Mouse (Mus musculus) CH12.LX (cell line): ENCODE measurements around the gene Il27. TPM values are rescaled to one million over a fixed set of nuclear protein-coding genes. Genes with fewer than 3 reads are reported as not detected.

Source experiments
- DNase-seq: peaks from one replicate; pipeline ENCODE4 v3.0.0-alpha.2; 2013; ENCODE audit errors: extremely low read depth
- H3K27ac ChIP-seq: 2 replicates; pipeline ENCODE4 v1.5.1; 2012; ENCODE audit warnings: low read depth, mild to moderate bottlenecking, control low read depth, moderate library complexity; ENCODE audit not compliant: insufficient read depth
- H3K27me3 ChIP-seq: replicated peaks from 2 replicates; pipeline ENCODE3; 2012; ENCODE audit warnings: inconsistent platforms
- H3K36me3 ChIP-seq, 2 experiments: replicated peaks in 1 of 2; 2 replicates each; pipeline versions ENCODE3 to v1.6.1; 2012; ENCODE audit warnings: inconsistent platforms in 1 of 2, low read length in 1 of 2, mild to moderate bottlenecking in 1 of 2, mixed read lengths in 1 of 2, moderate library complexity in 1 of 2; ENCODE audit not compliant: control insufficient read depth in 1 of 2, insufficient read depth in 1 of 2
- H3K4me1 ChIP-seq, 2 experiments: 2 replicates each; pipeline ENCODE4 v1.6.1; 2012; ENCODE audit warnings: inconsistent platforms in 1 of 2, moderate library complexity in 1 of 2; ENCODE audit not compliant: insufficient read depth in 2 of 2, control insufficient read depth in 1 of 2
- H3K4me2 ChIP-seq: 2 replicates; pipeline ENCODE4 v1.6.1; 2012; ENCODE audit warnings: low read depth, mild to moderate bottlenecking, control low read depth; ENCODE audit not compliant: poor library complexity, insufficient read depth, severe bottlenecking
- H3K4me3 ChIP-seq, 3 experiments: fragments of 150-350 bp in 1 of 3; sonication (generic) in 1 of 3; replicated peaks in 1 of 3; 2 replicates each; pipeline versions ENCODE3 to v1.5.1; 2011 to 2012; ENCODE audit warnings: low read depth in 2 of 3, low read length in 2 of 3, mild to moderate bottlenecking in 2 of 3, moderate library complexity in 2 of 3, control low read depth in 1 of 3, improper control_type of control experiment in 1 of 3, inconsistent platforms in 1 of 3, mixed read lengths in 1 of 3; ENCODE audit not compliant: poor library complexity in 1 of 3
- H3K79me2 ChIP-seq: replicated peaks from 2 replicates; pipeline ENCODE4 v1.6.1; 2012; ENCODE audit warnings: mild to moderate bottlenecking, moderate library complexity; ENCODE audit not compliant: control insufficient read depth, poor library complexity, insufficient read depth, severe bottlenecking; ENCODE audit errors: extremely low read depth
- H3K9ac ChIP-seq: 2 replicates; pipeline ENCODE4 v1.6.1; 2012; ENCODE audit warnings: low read depth, mild to moderate bottlenecking, control low read depth, moderate library complexity; ENCODE audit not compliant: insufficient read depth
- H3K9me3 ChIP-seq: replicated peaks from 2 replicates; pipeline ENCODE3; 2012; ENCODE audit warnings: low read length, inconsistent platforms, mixed read lengths
- BHLHE40 ChIP-seq: IDR thresholded peaks from 2 replicates; pipeline ENCODE4 v1.6.1; 2011; ENCODE audit warnings: mild to moderate bottlenecking, low read depth, low read length, improper control_type of control experiment
- CHD2 ChIP-seq: IDR thresholded peaks from 2 replicates; pipeline ENCODE4 v1.6.1; 2011; ENCODE audit warnings: low read length, improper control_type of control experiment
- CTCF ChIP-seq, 2 experiments: IDR thresholded peaks in 1 of 2; conservative IDR thresholded peaks in 1 of 2; 2 replicates each; pipeline ENCODE4 v1.5.1; 2011 to 2012; ENCODE audit warnings: low read depth in 2 of 2, low read length in 2 of 2, improper control_type of control experiment in 1 of 2, inconsistent platforms in 1 of 2, mild to moderate bottlenecking in 1 of 2, moderate library complexity in 1 of 2
- E2F4 ChIP-seq: IDR thresholded peaks from 2 replicates; pipeline ENCODE4 v1.6.1; 2011; ENCODE audit warnings: low read depth, low read length, improper control_type of control experiment; ENCODE audit not compliant: insufficient replicate concordance
- ELF1 ChIP-seq: IDR thresholded peaks from 2 replicates; pipeline ENCODE4 v1.6.1; 2014; ENCODE audit warnings: low read depth, mild to moderate bottlenecking, inconsistent platforms, low read length, improper control_type of control experiment
- ETS1 ChIP-seq: conservative IDR thresholded peaks from 2 replicates; pipeline ENCODE4 v1.6.1; 2012; ENCODE audit warnings: low read depth, mild to moderate bottlenecking, inconsistent platforms, low read length, improper control_type of control experiment, moderate library complexity
- GABPA ChIP-seq: IDR thresholded peaks from 2 replicates; pipeline ENCODE4 v1.6.1; 2012; ENCODE audit warnings: low read depth, low read length, improper control_type of control experiment, inconsistent platforms; ENCODE audit not compliant: insufficient replicate concordance
- HCFC1 ChIP-seq: IDR thresholded peaks from 2 replicates; pipeline ENCODE4 v1.6.1; 2012; ENCODE audit warnings: low read depth, mild to moderate bottlenecking, inconsistent platforms, low read length, improper control_type of control experiment
- JUN ChIP-seq: IDR thresholded peaks from 2 replicates; pipeline ENCODE4 v1.6.1; 2011; ENCODE audit warnings: low read depth, mild to moderate bottlenecking, low read length, improper control_type of control experiment, moderate library complexity; ENCODE audit not compliant: insufficient read depth
- MAZ ChIP-seq: IDR thresholded peaks from 2 replicates; pipeline ENCODE4 v1.6.1; 2012; ENCODE audit warnings: low read depth, mild to moderate bottlenecking, inconsistent platforms, low read length, improper control_type of control experiment, moderate library complexity
- MEF2A ChIP-seq: IDR thresholded peaks from 2 replicates; pipeline ENCODE4 v1.6.1; 2014; ENCODE audit warnings: low read depth, mild to moderate bottlenecking, inconsistent platforms, low read length, improper control_type of control experiment, borderline replicate concordance
- MYC ChIP-seq: IDR thresholded peaks from 2 replicates; pipeline ENCODE4 v1.6.1; 2011; ENCODE audit warnings: low read depth, mild to moderate bottlenecking, improper control_type of control experiment, low read length
- NRF1 ChIP-seq: IDR thresholded peaks from 2 replicates; pipeline ENCODE4 v1.6.1; 2014; ENCODE audit warnings: low read depth, mild to moderate bottlenecking, inconsistent platforms, low read length, improper control_type of control experiment, moderate library complexity
- POLR2A ChIP-seq: IDR thresholded peaks from 2 replicates; pipeline ENCODE4 v1.6.1; 2011; ENCODE audit warnings: low read depth, mild to moderate bottlenecking, improper control_type of control experiment, low read length
- RAD21 ChIP-seq: IDR thresholded peaks from 2 replicates; pipeline ENCODE4 v1.6.1; 2011; ENCODE audit warnings: low read depth, mild to moderate bottlenecking, low read length, improper control_type of control experiment, moderate library complexity
- SIN3A ChIP-seq: IDR thresholded peaks from 2 replicates; pipeline ENCODE4 v1.6.1; 2012; ENCODE audit warnings: low read length, improper control_type of control experiment, inconsistent platforms
- SMC3 ChIP-seq: IDR thresholded peaks from 2 replicates; pipeline ENCODE4 v1.6.1; 2011; ENCODE audit warnings: low read depth, low read length, improper control_type of control experiment
- TCF12 ChIP-seq: IDR thresholded peaks from 2 replicates; pipeline ENCODE4 v1.6.1; 2014; ENCODE audit warnings: low read depth, mild to moderate bottlenecking, inconsistent platforms, low read length, improper control_type of control experiment
- ZC3H11A ChIP-seq: IDR thresholded peaks from 2 replicates; pipeline ENCODE4 v1.6.1; 2012; ENCODE audit warnings: low read depth, mild to moderate bottlenecking, inconsistent platforms, low read length, improper control_type of control experiment
- ZKSCAN1 ChIP-seq: IDR thresholded peaks from 2 replicates; pipeline ENCODE4 v1.6.1; 2012; ENCODE audit warnings: low read depth, inconsistent platforms, low read length, improper control_type of control experiment, borderline replicate concordance
- dilution Hi-C: fragments of 300-500 bp; cut with MboI; formaldehyde crosslinking; loops from 2 replicates; pipeline ENCODE4 v1.14.3; 2020; ENCODE audit warnings: low sequenced_read_pairs; ENCODE audit not compliant: extremely low pct_unique_long_range_greater_than_20kb, extremely low pct_ligation_motif_present
- in situ Hi-C: fragments of 300-500 bp; cut with MboI; formaldehyde crosslinking; loops from 3 replicates; pipeline ENCODE4 v1.14.3; 2019; ENCODE audit warnings: low sequenced_read_pairs, low pct_ligation_motif_present, low pct_unique_long_range_greater_than_20kb, mixed read lengths
- polyA plus RNA-seq: library from polyadenylated mRNA; unstranded; fragments of >175 nt; gene quantifications from 2 replicates; pipeline ENCODE4 v1.2.1, GENCODE M21; 2012; ENCODE audit warnings: low read depth; ENCODE audit not compliant: insufficient read length
- total RNA-seq, 2 experiments: library from RNA; depleted of rRNA; stranded (reverse); fragments of 300-350 nt in 1 of 2; fragments of >200 nt in 1 of 2; gene quantifications; 2 replicates each; pipeline ENCODE4 v1.2.3; 2012 to 2014

The Il27 gene
- total and polyA plus RNA-seq, 3 experiments, result 0.31 TPM; not detected in 2

GRCm38 (mm10) chr7:126642545-126643243 is 48.0 kb upstream of the Il27 start:
- dilution Hi-C loops, result no loop called here
- peak overlapping the region; percentile 24; the same call in 1 of the 2 replicates for H3K9ac ChIP-seq

GRCm38 (mm10) chr7:126636733-126637520 is 42.2 kb upstream of the Il27 start:
- peak; percentile 68 for DNase-seq
- dilution Hi-C loops (no loop called here), in situ Hi-C loops (no loop called here)
- H3K79me2 ChIP-seq, result no peaks in the 10 kb centered on the region; the same call in 1 of the 2 replicates
- no peaks in the 10 kb centered on the region for H3K27me3 ChIP-seq
- H3K9ac ChIP-seq, result no peak overlapping the region
- H3K36me3 ChIP-seq, result no peaks in the 10 kb centered on the region
- no peaks in the 10 kb centered on the region for H3K9me3 ChIP-seq
- H3K27ac ChIP-seq, result no peak overlapping the region
- H3K4me2 ChIP-seq, result no peak overlapping the region
- H3K4me3 ChIP-seq, result no peak overlapping the region
- no peaks in the 10 kb centered on the region for H3K4me1 ChIP-seq
- TF ChIP-seq TCF12 (no peak), MEF2A (no peak), ELF1 (no peak), BHLHE40 (no peak), GABPA (no peak), ZC3H11A (peak; percentile 80), ETS1 (no peak), RAD21 (peak; percentile 93), POLR2A (no peak), E2F4 (no peak), SMC3 (peak; percentile 92), JUN (no peak), CTCF (conservative IDR thresholded peaks at IDR 0.05 in 1 of 2, IDR thresholded peaks at IDR 0.05 in 1 of 2; ENCODE audit: low read depth in 2 of 2, low read length in 2 of 2) (peak; percentile 54 to 94), CHD2 (no peak), MAZ (no peak), NRF1 (no peak), ZKSCAN1 (no peak)

More at GRCm38 (mm10) chr7:126642545-126643243, 48.0 kb upstream of the Il27 start:
- Histone ChIP-seq H3K79me2 (no peaks in the 10 kb centered on the region), H3K27ac (no peak overlapping the region), H3K4me2 (no peak overlapping the region), H3K36me3 (no peaks in the 10 kb centered on the region), H3K4me1 (peaks cover 13 to 41% of the 10 kb centered on the region in 2 experiments), H3K4me3 (no peak overlapping the region), H3K9me3 (no peaks in the 10 kb centered on the region), H3K27me3 (no peaks in the 10 kb centered on the region)
- no peak for DNase-seq
- TF ChIP-seq MYC (no peak), ELF1 (peak; percentile 58; the same call in 1 of the 2 replicates), CTCF (conservative IDR thresholded peaks at IDR 0.05 in 1 of 2, IDR thresholded peaks at IDR 0.05 in 1 of 2; ENCODE audit: low read depth in 2 of 2, low read length in 2 of 2) (peak in 1 of 2 experiments; percentile 49; a peak in 3 of 4 replicates), HCFC1 (no peak), SIN3A (no peak), MEF2A (no peak)
- in situ Hi-C loops, result loop anchor here (5.0 to 10.0 kb wide), 2 partner anchors 50 to 472 kb away; no protein-coding TSS in a partner anchor
